Mouse (Mus musculus) heart, postnatal 0 days (tissue): ENCODE results near the gene Topors. TPM values are rescaled to one million over a fixed set of nuclear protein-coding genes. Genes with fewer than 3 reads are reported as not detected.

Experiments used
- ATAC-seq: fragments of 200-750 bp; cut with Nextera tagmentation; 2 replicates; pipeline ENCODE4 v1.8.0; 2017; ENCODE audit warnings: low read depth, moderate number of reproducible peaks, moderate library complexity; ENCODE audit not compliant: insufficient read depth
- DNase-seq: peaks from one replicate; pipeline ENCODE4 v3.0.0-alpha.2; 2016; ENCODE audit warnings: low spot score
- H3K27ac ChIP-seq: fragments of 300-500 bp; sonication (generic); 2 replicates; pipeline ENCODE4 v1.5.1; 2014; ENCODE audit warnings: low read depth, mild to moderate bottlenecking
- H3K27me3 ChIP-seq: fragments of 300-500 bp; sonication (generic); 2 replicates; pipeline ENCODE4 v1.6.1; 2014; ENCODE audit warnings: low read length, mixed read lengths; ENCODE audit not compliant: control insufficient read depth, insufficient read depth
- H3K36me3 ChIP-seq: fragments of 300-500 bp; sonication (generic); replicated peaks from 2 replicates; pipeline ENCODE4 v1.6.1; 2014; ENCODE audit warnings: low read length, mixed read lengths; ENCODE audit not compliant: control insufficient read depth, insufficient read depth
- H3K4me1 ChIP-seq: fragments of 300-500 bp; sonication (generic); 2 replicates; pipeline ENCODE4 v1.6.1; 2014; ENCODE audit warnings: antibody characterized with exemption; ENCODE audit not compliant: control insufficient read depth, insufficient read depth
- H3K4me2 ChIP-seq: fragments of 300-500 bp; sonication (generic); 2 replicates; pipeline ENCODE4 v1.6.1; 2014; ENCODE audit warnings: low read depth, mild to moderate bottlenecking, low read length, moderate library complexity
- H3K4me3 ChIP-seq: fragments of 300-500 bp; sonication (generic); 2 replicates; pipeline ENCODE4 v1.5.1; 2014; ENCODE audit warnings: low read depth, low read length
- H3K9ac ChIP-seq: fragments of 300-500 bp; sonication (generic); replicated peaks from 2 replicates; pipeline ENCODE4 v1.6.1; 2014; ENCODE audit warnings: low read depth, low read length, mixed read lengths
- H3K9me3 ChIP-seq: fragments of 300-500 bp; sonication (generic); replicated peaks from 2 replicates; pipeline ENCODE4 v1.6.1; 2016; ENCODE audit warnings: low read length; ENCODE audit not compliant: control insufficient read depth
- CTCF ChIP-seq: IDR thresholded peaks from 2 replicates; pipeline ENCODE4 v1.5.1; 2016; ENCODE audit warnings: antibody characterized with exemption, control low read depth, low read depth
- EP300 ChIP-seq: IDR thresholded peaks from 2 replicates; pipeline ENCODE4 v1.6.1; 2016; ENCODE audit warnings: antibody characterized with exemption, low read depth
- WGBS: fragments of 180-500 bp; shearing (Covaris S2); extraction: QIAGEN DNeasy Blood & Tissue Kit; methylation state at CpG from one replicate; pipeline ENCODE4 v1.1.7; 2014; 5-methylcytosine and 5-hydroxymethylcytosine counted together
- polyA plus RNA-seq: library from polyadenylated mRNA; unstranded; fragments of >200 nt; fragmentation: Nextera tagmentation; extraction: Ambion mirVana; gene quantifications from 2 replicates; pipeline ENCODE4 v1.2.1, GENCODE M21; 2015
- total RNA-seq: library from RNA; depleted of rRNA; stranded (reverse); fragments of >200 nt; gene quantifications from 2 replicates; pipeline ENCODE4 v1.2.3, GENCODE M21; 2014; ENCODE audit warnings: low replicate concordance

Gene Topors
- total and polyA plus RNA-seq, 2 experiments from 2014 or later = 15.5 to 30.3 TPM

DNA sequence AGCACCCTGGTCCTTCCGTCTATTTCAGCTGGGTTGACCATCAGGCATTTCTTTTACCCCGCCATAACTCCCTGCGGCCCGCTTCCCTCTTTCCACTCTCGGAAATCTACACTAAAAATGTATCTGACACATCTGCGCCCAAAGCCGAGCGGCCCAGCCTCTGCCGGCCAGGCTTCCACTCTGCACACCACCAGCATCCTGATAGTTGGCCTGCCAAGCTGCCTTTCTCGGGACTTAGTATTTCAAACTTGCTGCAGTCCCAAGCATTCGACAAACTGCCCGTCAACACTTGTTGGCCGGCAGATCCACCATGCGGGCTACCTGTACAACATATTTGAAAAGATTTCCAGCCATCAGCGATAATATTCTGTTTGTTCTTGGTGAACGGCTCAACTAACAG lies 815 bp downstream of the Topors start:
- Histone ChIP-seq H3K27ac (peak overlapping the region; percentile 94), H3K4me2 (peak overlapping the region; percentile 89), H3K9me3 (no peaks in the 10 kb centered on the region), H3K9ac (peak overlapping the region; percentile 62), H3K4me3 (peak overlapping the region; percentile 65), H3K4me1 (peaks cover 9% of the 10 kb centered on the region), H3K36me3 (peaks cover 31% of the 10 kb centered on the region), H3K27me3 (no peaks in the 10 kb centered on the region)
- peak; percentile 18 for DNase-seq
- under 1% methylated on average over 16 of the region's 16 CpGs for WGBS
- no peak for TF ChIP-seq CTCF
- TF ChIP-seq EP300 = no peak
- no peak for ATAC-seq

DNA sequence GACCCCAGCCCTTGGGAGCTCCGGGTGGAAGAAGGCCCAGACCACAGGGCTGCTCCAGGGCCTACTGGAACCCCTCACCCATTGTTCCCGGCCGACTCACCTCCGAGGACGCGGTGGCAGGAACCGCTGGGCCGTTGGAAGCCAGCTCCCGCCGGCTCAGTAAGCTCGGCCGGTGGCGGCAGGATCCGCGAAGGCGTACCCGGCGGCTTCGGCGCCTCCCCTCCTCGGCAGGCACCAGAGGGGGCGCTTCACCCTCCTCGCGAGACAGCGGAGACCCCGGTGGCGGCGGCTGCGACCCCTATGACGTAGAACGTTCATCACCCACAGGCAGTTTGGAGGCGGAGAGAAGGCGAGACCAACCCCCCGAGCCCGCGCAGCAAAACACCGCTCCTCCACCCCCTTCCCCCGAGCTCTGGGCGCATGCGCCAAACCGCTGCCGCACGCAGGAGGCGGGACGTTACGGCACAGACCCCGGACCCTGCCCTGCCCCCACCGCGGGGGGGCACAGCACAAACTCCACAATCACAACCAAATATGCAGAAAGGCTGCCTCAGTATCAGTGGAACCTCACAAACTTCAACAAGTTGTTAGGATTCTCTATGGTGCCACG lies 1.3 kb downstream of the Topors start:
- TF ChIP-seq CTCF = peak; percentile 24; the same call in 1 of the 2 replicates
- no peak for TF ChIP-seq EP300
- Histone ChIP-seq H3K36me3 (peaks cover 25% of the 10 kb centered on the region; the same call in 1 of the 2 replicates), H3K27ac (peak overlapping the region; percentile 94), H3K9me3 (no peaks in the 10 kb centered on the region), H3K4me3 (peak overlapping the region; percentile 65), H3K4me2 (peak overlapping the region; percentile 89), H3K4me1 (peaks cover 9% of the 10 kb centered on the region), H3K27me3 (no peaks in the 10 kb centered on the region), H3K9ac (peak overlapping the region; percentile 62)
- DNase-seq (peak; percentile 90), ATAC-seq (peak; percentile 77)
- under 1% methylated on average over 48 of the region's 50 CpGs for WGBS

DNA sequence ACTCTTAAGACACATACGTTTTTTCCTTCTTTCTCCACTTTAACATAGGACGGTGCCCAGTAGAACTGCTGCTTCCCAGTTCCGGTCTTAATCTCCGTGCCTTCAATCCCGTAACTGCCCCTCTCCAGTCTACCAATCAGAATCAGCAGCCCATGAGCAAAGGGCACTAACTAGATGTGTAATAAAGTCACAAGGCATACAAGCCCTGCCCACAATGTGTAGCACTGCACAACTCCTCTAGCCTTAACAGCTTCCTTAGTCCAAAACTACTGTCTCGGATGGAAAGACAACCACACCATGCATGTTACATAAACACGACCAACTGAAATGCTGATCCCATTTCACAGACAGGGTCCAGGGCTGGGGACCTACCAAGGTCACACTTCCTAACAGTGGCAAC lies 2.0 kb downstream of the Topors start:
- Histone ChIP-seq H3K4me1 (peaks cover 9% of the 10 kb centered on the region), H3K27ac (peak overlapping the region; percentile 94), H3K9me3 (no peaks in the 10 kb centered on the region), H3K4me2 (peak overlapping the region; percentile 89), H3K4me3 (peak overlapping the region; percentile 65), H3K27me3 (no peaks in the 10 kb centered on the region), H3K9ac (peak overlapping the region; percentile 62), H3K36me3 (peaks cover 22% of the 10 kb centered on the region)
- WGBS = 52% methylated on average over 7 of the region's 7 CpGs
- TF ChIP-seq EP300 (no peak), CTCF (no peak)
- DNase-seq = no peak
- no peak for ATAC-seq

DNA sequence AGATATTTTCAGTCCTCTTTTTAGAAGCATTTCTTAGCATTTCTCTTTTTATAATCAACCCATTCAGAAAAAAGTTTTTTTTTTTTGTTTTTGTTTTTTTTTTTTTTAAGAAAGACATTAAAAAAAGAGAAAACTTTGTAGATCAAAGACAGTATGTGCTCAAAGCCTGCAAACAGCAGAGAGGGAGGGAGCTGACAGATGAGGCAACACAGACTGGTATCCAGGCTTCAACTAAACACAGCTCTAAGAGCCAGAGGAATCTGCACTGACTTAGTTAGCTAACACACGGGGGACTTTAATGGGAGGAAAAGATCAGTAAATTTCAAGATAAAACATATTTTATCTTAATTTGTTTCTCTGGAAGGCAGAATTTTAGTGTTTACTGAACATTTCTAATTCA lies 5.3 kb downstream of the Topors start:
- H3K27ac ChIP-seq = no peak overlapping the region
- H3K36me3 ChIP-seq = peaks cover 48% of the 10 kb centered on the region
- no peak for ATAC-seq
- TF ChIP-seq CTCF (no peak), EP300 (no peak)
- no peaks in the 10 kb centered on the region for H3K27me3 ChIP-seq
- H3K4me2 ChIP-seq = no peak overlapping the region
- no peak for DNase-seq
- H3K9ac ChIP-seq = no peak overlapping the region
- 34% methylated on average over 1 of the region's 1 CpGs for WGBS
- H3K9me3 ChIP-seq = no peaks in the 10 kb centered on the region
- H3K4me3 ChIP-seq = no peak overlapping the region
- peaks cover 9% of the 10 kb centered on the region for H3K4me1 ChIP-seq

DNA sequence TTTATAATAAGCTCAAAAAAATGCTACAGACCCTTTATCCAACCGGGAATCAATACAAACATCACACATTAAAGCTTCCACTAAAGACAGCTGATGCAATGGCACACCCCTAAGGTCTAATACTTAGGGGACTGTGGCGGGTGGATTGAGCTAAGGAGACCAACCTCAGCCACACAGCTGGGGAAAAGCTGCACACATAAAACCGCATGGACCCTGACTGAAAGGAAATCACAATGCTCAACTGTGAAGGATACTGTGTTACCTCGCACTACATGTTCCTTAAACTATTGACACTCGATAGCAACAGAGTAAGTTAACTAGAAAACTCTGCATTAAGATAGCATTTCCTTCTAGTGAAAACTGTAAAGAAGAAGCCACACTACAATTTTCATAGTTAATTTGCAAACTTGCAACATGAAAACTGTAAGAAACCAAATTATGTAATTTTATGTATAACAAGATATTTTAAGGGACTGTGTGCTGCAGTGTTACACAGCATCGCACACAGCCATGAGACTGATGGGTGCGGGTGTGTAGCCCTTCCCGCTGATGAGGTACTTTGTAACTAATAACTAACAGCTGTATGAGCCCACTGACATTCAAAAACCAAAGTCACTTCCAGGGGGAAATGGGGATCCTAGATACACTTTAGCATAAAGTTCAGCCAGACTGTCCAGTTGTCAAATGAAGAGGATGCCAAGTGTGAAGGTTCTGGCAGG lies 15.1 kb downstream of the Topors start:
- H3K36me3 ChIP-seq = peaks cover 9% of the 10 kb centered on the region; the same call in 1 of the 2 replicates
- ATAC-seq (no peak), DNase-seq (no peak)
- H3K9ac ChIP-seq = no peak overlapping the region
- no peaks in the 10 kb centered on the region for H3K27me3 ChIP-seq
- H3K4me2 ChIP-seq = no peak overlapping the region
- TF ChIP-seq EP300 (no peak), CTCF (no peak)
- H3K27ac ChIP-seq = no peak overlapping the region
- H3K9me3 ChIP-seq = no peaks in the 10 kb centered on the region
- WGBS = 74% methylated on average over 8 of the region's 8 CpGs
- H3K4me3 ChIP-seq = no peak overlapping the region
- no peaks in the 10 kb centered on the region for H3K4me1 ChIP-seq
